Mouse (Mus musculus) limb, embryonic 14.5 days (tissue): ENCODE data around the gene Shisa9. TPM values are rescaled to one million over a fixed set of nuclear protein-coding genes. Genes with fewer than 3 reads are reported as not detected.

Source experiments
- ATAC-seq: fragments of 200-750 bp; cut with Nextera tagmentation; 2 replicates; pipeline ENCODE4 v1.8.0; 2017; ENCODE audit warnings: low read depth, moderate number of reproducible peaks, moderate TSS enrichment; ENCODE audit not compliant: low FRiP score
- DNase-seq: peaks from one replicate; pipeline ENCODE4 v3.0.0-alpha.2; 2015; ENCODE audit warnings: low spot score
- H3K27ac ChIP-seq: fragments of 300-500 bp; sonication (generic); replicated peaks from 2 replicates; pipeline ENCODE4 v1.5.1; 2014; ENCODE audit warnings: low read depth, mild to moderate bottlenecking, low read length, moderate library complexity, mixed read lengths
- H3K27me3 ChIP-seq: fragments of 300-500 bp; sonication (generic); 2 replicates; pipeline ENCODE4 v1.6.1; 2014; ENCODE audit warnings: low read length, mixed read lengths; ENCODE audit not compliant: control insufficient read depth, insufficient read depth
- H3K36me3 ChIP-seq: fragments of 300-500 bp; sonication (generic); 2 replicates; pipeline ENCODE4 v1.6.1; 2014; ENCODE audit warnings: mild to moderate bottlenecking, low read length, moderate library complexity, mixed read lengths; ENCODE audit not compliant: control insufficient read depth, insufficient read depth
- H3K4me1 ChIP-seq: fragments of 300-500 bp; sonication (generic); 2 replicates; pipeline ENCODE4 v1.6.1; 2014; ENCODE audit warnings: antibody characterized with exemption, low read length, mixed read lengths; ENCODE audit not compliant: control insufficient read depth, insufficient read depth
- H3K4me2 ChIP-seq: fragments of 300-500 bp; sonication (generic); replicated peaks from 2 replicates; pipeline ENCODE4 v1.6.1; 2014; ENCODE audit warnings: low read depth, mild to moderate bottlenecking, low read length, moderate library complexity; ENCODE audit not compliant: severe bottlenecking
- H3K4me3 ChIP-seq: fragments of 300-500 bp; sonication (generic); replicated peaks from 2 replicates; pipeline ENCODE4 v1.5.1; 2014; ENCODE audit warnings: low read length
- H3K9ac ChIP-seq: fragments of 300-500 bp; sonication (generic); 2 replicates; pipeline ENCODE4 v1.6.1; 2014; ENCODE audit warnings: mild to moderate bottlenecking, low read depth, low read length, moderate library complexity; ENCODE audit not compliant: severe bottlenecking
- H3K9me3 ChIP-seq: fragments of 300-500 bp; sonication (generic); 2 replicates; pipeline ENCODE4 v1.6.1; 2016; ENCODE audit warnings: low read length; ENCODE audit not compliant: control insufficient read depth
- POLR2A ChIP-seq: fragments of 200-500 bp; IDR thresholded peaks from 2 replicates; pipeline ENCODE4 v1.8.0; 2012; ENCODE audit warnings: inconsistent platforms, mild to moderate bottlenecking, moderate library complexity, borderline replicate concordance; ENCODE audit not compliant: insufficient read depth, insufficient read length; ENCODE audit errors: extremely low read depth
- WGBS: fragments of 180-500 bp; shearing (Covaris S2); extraction: QIAGEN DNeasy Blood & Tissue Kit; methylation state at CpG from one replicate; pipeline ENCODE4 v1.1.7; 2014; 5-methylcytosine and 5-hydroxymethylcytosine counted together
- polyA plus RNA-seq, 2 experiments: library from polyadenylated mRNA; depleted of rRNA in 1 of 2; stranded (reverse) in 1 of 2; unstranded in 1 of 2; fragments of >200 nt; fragmentation: Nextera tagmentation in 1 of 2; extraction: Ambion mirVana in 1 of 2; gene quantifications; 2 replicates each; pipeline versions ENCODE4 v1.2.1 to v1.2.3; 2012 to 2014

Gene Shisa9
- polyA plus RNA-seq, 2 experiments = 1.8 to 2.4 TPM

DNA sequence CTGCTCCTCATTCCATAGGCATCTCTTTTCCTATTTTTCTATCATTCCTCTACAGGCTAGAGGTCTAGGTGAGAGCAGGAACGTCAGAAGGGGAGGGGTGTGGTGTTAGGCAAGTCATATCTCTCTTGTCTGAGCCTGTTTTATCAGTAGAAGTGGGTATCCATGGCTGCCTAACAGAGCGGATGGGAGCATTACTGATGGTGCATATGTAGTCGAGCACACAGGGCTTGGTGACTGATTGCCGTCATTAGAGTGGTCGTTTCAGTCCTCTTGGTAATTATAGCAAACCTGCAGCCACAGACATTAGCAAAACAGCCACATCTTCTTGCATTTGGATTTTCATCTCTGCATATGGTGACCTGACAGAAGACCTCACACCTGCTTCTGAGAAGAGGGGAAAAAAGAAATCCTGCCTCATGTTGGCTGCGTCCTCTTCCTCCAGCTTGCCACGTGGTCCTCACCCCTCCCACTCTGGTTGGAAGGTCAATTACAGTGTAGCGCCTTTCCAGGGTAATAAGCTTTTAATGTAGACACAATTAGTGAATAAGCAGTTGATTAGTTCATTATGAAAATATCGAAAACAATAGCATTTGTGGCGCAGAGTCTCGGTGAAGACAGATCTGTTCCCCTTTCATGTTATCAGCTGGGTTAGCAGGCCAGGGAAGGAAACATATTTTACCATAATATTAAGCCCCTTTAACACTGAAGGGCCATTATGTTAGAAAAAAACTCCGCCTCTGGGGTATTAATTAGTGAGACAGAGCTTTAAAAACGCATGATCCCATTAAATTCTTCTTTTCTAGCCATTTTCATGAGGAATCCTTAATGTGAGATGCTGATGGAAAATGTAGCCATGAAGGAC is 233.6 kb downstream of the Shisa9 start:
- Histone ChIP-seq H3K4me1 (no peaks in the 10 kb centered on the region), H3K4me3 (no peak overlapping the region), H3K36me3 (no peaks in the 10 kb centered on the region), H3K27me3 (no peaks in the 10 kb centered on the region), H3K4me2 (no peak overlapping the region), H3K27ac (no peak overlapping the region), H3K9me3 (no peaks in the 10 kb centered on the region), H3K9ac (no peak overlapping the region)
- DNase-seq = no peak
- 56% methylated on average over 13 of the region's 13 CpGs for WGBS
- no peak for TF ChIP-seq POLR2A
- no peak for ATAC-seq

DNA sequence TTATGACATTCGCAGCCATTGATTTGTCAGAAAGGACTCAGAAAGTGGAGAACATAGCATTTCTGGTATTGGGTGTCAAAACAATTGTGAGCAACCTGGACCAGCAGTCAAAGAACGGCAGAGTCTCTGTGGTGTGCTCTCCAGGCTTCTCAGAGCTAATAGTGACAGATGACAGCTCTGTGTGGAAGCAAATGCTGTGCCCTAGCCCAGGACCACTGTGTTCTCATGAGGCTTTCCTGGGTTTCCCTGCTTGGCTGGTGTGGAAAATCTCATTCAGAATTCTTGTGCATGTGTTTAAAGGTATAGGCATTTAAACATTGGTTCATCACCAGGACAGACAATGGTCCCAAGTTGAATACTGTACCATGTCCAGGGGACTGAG is 234.2 kb downstream of the Shisa9 start:
- WGBS = 48% methylated on average over 2 of the region's 2 CpGs
- no peak for TF ChIP-seq POLR2A
- H3K9ac ChIP-seq = no peak overlapping the region
- H3K27ac ChIP-seq = no peak overlapping the region
- no peaks in the 10 kb centered on the region for H3K4me1 ChIP-seq
- H3K36me3 ChIP-seq = no peaks in the 10 kb centered on the region
- DNase-seq (no peak), ATAC-seq (no peak)
- H3K4me2 ChIP-seq = no peak overlapping the region
- no peak overlapping the region for H3K4me3 ChIP-seq
- H3K9me3 ChIP-seq = no peaks in the 10 kb centered on the region
- H3K27me3 ChIP-seq = no peaks in the 10 kb centered on the region

DNA sequence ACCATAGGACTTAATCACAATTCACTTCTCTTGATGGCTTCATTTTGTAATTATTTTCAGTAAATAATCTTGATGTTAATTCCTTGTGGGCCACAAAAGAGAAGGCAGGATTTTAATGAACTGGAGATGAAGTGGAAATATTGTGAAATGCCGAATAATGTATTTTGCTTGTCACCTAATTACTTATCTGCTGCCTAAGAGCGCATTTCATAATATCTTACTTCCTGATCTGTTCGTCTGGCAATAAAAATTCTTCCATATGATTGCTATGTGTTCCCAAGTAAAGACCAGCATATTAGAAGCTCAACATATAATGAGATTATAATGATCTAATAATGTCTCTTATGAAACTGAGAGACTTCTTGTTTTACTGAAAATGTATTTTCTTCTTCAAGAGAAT is 235.9 kb downstream of the Shisa9 start:
- 86% methylated on average over 3 of the region's 3 CpGs for WGBS
- Histone ChIP-seq H3K9me3 (no peaks in the 10 kb centered on the region), H3K4me3 (no peak overlapping the region), H3K9ac (no peak overlapping the region), H3K27me3 (no peaks in the 10 kb centered on the region), H3K4me2 (no peak overlapping the region), H3K27ac (no peak overlapping the region), H3K4me1 (no peaks in the 10 kb centered on the region), H3K36me3 (no peaks in the 10 kb centered on the region)
- DNase-seq (no peak), ATAC-seq (no peak)
- TF ChIP-seq POLR2A = no peak

DNA sequence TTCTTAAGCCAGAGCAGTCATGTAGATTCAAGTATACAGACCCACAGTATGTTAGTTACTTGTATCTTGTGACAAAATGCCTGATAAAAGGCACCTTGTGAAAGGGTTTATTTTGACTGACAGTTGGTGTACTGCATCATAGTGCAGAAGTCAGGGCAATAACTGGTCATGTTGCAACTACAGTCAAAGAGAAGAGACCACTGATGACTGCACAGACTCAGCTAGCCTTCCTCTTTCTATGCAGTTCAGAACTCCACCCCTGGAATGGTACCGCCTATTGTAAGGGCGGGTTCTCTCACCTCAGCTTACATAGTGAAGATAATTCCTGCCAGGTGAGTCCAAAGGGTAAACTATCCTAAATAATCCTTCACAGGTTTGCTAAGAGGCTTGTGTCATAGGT is 239.6 kb downstream of the Shisa9 start:
- WGBS = 94% methylated on average over 2 of the region's 2 CpGs
- Histone ChIP-seq H3K9ac (no peak overlapping the region), H3K4me3 (no peak overlapping the region), H3K4me2 (no peak overlapping the region), H3K9me3 (no peaks in the 10 kb centered on the region), H3K36me3 (no peaks in the 10 kb centered on the region), H3K27me3 (no peaks in the 10 kb centered on the region), H3K4me1 (no peaks in the 10 kb centered on the region), H3K27ac (no peak overlapping the region)
- no peak for TF ChIP-seq POLR2A
- ATAC-seq (no peak), DNase-seq (no peak)

DNA sequence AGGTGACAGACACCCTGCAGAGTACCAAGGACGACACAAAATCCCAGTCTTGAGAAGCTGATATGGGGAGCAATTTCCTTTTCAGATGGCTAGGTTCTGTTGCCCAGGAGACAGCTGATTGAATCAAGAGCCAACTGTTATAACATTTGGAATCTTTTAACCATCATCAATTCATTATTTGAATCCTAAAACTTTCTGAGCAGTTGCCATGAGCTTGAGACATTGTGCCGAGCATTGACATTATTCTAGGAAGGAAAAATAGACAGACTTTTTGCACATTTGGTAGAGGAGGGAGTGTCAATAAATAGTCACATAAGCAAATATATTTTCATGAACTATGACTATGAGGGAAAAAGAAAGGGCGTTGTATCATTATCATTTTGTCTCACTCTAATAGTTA is 243.0 kb downstream of the Shisa9 start:
- DNase-seq = no peak
- Histone ChIP-seq H3K27ac (no peak overlapping the region), H3K4me2 (no peak overlapping the region), H3K27me3 (no peaks in the 10 kb centered on the region), H3K9ac (no peak overlapping the region), H3K4me3 (no peak overlapping the region), H3K36me3 (no peaks in the 10 kb centered on the region), H3K4me1 (no peaks in the 10 kb centered on the region), H3K9me3 (no peaks in the 10 kb centered on the region)
- no peak for ATAC-seq
- WGBS = 59% methylated on average over 3 of the region's 3 CpGs
- TF ChIP-seq POLR2A = no peak
